Mouse (Mus musculus): ENCODE measurements at regions not wholly inside any gene's neighbourhood (a gene's known extent, or its start where the extent isn't known, plus 50 kb on each side); places are given as distances from the start of the nearest gene placed in this dataset.
A peak's percentile ranks its signal among the peaks of the same experiment; 100 is the strongest.

DNA sequence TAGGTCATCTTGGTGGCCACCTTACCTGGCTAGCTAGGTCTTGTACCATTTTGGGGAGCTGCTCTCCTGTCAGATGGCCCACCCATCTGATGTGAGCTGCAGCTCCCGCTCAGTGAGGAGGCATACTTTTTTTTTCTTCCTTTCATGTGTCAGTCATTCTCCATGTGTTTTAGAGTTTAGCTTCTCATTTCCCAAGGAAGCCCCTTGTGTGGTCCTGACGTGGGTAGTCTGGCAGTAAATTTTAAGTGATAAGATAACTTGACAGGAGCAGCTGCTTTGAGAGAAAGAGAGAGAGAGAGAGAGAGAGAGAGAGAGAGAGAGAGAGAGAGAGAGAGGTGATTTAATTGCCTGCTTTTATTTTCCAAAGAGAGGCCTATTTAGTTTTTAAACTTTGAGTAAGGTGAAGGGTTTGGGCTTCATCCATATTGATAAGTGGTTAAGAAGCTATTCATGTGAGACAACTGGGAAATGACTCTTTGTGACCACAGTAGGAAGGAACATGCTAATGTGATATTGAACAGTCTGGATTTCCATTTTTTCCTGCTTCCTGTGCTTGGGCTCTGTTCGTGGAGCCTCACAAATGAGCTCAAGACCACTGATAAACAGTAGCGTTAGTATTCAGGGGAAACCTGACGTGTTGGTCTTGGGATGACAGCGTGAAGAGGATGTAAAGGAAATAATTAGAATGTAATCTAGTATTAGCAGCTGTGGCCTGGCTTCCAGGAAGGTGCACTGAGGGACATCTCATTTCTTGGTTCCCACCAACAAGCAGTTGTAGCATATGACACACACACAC, 92.1 kb downstream of the Dact1 start:
- Histone ChIP-seq H3K9me3 (replicated peaks) (no peaks in the 10 kb centered on the region), H3K4me3 (no peak overlapping the region), H3K36me3 (no peaks in the 10 kb centered on the region), H3K27ac (replicated peaks) (no peak overlapping the region), H3K27me3 (ENCODE audit: low read depth, poor library complexity, severe bottlenecking) (no peaks in the 10 kb centered on the region), H3K4me1 (peaks cover 24% of the 10 kb centered on the region)
- 59% methylated on average over 6 of the region's 6 CpGs for WGBS
- no peak for DNase-seq (ENCODE audit: low spot score)

GRCm38 (mm10) chr12:71407294-71407693, 97.6 kb downstream of the Dact1 start:
- Histone ChIP-seq H3K27ac (replicated peaks) (no peak overlapping the region), H3K4me1 (peaks cover 13% of the 10 kb centered on the region), H3K27me3 (ENCODE audit: low read depth, poor library complexity, severe bottlenecking) (peaks cover 4% of the 10 kb centered on the region; the same call in 1 of the 2 replicates), H3K4me3 (no peak overlapping the region), H3K9me3 (replicated peaks) (no peaks in the 10 kb centered on the region), H3K36me3 (no peaks in the 10 kb centered on the region)
- WGBS, result 85% methylated on average over 3 of the region's 3 CpGs
- no peak for DNase-seq (ENCODE audit: low spot score)

DNA sequence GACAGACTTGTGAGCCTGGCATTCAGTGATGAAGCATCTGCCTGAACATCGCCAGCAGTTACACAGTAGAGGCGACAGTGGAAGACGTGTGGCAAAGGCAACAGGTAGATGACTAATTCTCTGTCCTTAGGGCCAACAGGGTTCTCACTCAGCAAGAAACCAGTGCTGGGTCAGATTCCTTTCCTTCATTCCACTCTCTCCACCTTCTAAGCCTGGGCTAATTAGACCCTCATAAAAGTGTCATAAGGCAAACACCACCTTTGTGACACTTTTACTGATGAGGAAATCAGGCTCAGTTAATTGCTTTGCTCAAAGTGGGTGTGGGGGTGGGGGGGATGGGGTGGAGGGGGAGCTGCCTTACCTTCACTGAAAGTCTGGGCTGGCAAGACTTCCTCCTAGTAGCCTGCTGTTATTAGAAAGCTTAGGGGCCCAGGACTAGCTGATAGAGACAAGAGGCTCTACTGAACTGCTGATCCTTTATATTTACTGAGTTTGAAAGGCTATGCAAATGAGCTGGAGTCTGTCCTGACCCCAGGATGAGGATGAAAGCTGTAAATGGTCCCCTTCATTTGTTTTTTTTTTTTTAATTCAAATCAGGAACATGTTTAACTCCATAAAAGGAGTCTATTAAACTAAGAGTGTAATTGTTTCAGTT, 98.8 kb downstream of the Dact1 start:
- H3K36me3 ChIP-seq, result no peaks in the 10 kb centered on the region
- H3K9me3 ChIP-seq (replicated peaks), result no peaks in the 10 kb centered on the region
- no peak overlapping the region for H3K27ac ChIP-seq (replicated peaks)
- no peak overlapping the region for H3K4me3 ChIP-seq
- peaks cover 4% of the 10 kb centered on the region; the same call in 1 of the 2 replicates for H3K27me3 ChIP-seq (ENCODE audit: low read depth, poor library complexity, severe bottlenecking)
- 75% methylated on average over 3 of the region's 3 CpGs for WGBS
- peaks cover 22% of the 10 kb centered on the region for H3K4me1 ChIP-seq
- no peak for DNase-seq (ENCODE audit: low spot score)

DNA sequence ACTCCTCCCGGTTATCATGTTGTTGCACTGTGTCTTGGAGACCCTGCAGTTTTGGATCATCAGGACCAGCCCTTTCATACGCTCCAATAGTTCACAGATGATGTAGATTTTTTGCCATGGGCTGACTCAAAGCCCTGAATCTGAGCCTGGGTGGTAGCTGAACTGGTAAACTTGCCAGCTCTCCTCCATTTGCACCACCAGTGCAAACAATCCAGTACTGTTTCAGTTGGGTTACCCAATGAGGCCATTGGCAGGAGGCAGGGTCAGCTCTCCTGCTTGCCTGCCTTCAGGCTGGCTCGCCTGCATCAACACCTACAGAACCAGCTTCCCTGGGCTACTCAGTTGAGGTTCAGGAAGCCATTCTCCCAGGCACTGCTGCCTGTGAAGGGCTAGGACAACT, 102.6 kb downstream of the Dact1 start:
- WGBS, result 83% methylated on average over 3 of the region's 3 CpGs
- no peak for DNase-seq (ENCODE audit: low spot score)
- 0 out of 2 replicates have a peak overlapping the region, but pooled peaks have one; percentile 39 for H3K27ac ChIP-seq (replicated peaks)
- peaks cover 22% of the 10 kb centered on the region for H3K4me1 ChIP-seq
- peaks cover 4% of the 10 kb centered on the region; the same call in 1 of the 2 replicates for H3K27me3 ChIP-seq (ENCODE audit: low read depth, poor library complexity, severe bottlenecking)
- H3K36me3 ChIP-seq, result no peaks in the 10 kb centered on the region
- H3K9me3 ChIP-seq (replicated peaks), result no peaks in the 10 kb centered on the region
- no peak overlapping the region for H3K4me3 ChIP-seq

GRCm38 (mm10) chr12:71416968-71417367, 107.3 kb downstream of the Dact1 start:
- Histone ChIP-seq H3K9me3 (replicated peaks) (no peaks in the 10 kb centered on the region), H3K4me3 (no peak overlapping the region), H3K27ac (replicated peaks) (no peak overlapping the region), H3K36me3 (no peaks in the 10 kb centered on the region), H3K4me1 (peaks cover 10% of the 10 kb centered on the region), H3K27me3 (ENCODE audit: low read depth, poor library complexity, severe bottlenecking) (no peaks in the 10 kb centered on the region)
- 94% methylated on average over 2 of the region's 2 CpGs for WGBS
- DNase-seq (ENCODE audit: low spot score), result no peak

DNA sequence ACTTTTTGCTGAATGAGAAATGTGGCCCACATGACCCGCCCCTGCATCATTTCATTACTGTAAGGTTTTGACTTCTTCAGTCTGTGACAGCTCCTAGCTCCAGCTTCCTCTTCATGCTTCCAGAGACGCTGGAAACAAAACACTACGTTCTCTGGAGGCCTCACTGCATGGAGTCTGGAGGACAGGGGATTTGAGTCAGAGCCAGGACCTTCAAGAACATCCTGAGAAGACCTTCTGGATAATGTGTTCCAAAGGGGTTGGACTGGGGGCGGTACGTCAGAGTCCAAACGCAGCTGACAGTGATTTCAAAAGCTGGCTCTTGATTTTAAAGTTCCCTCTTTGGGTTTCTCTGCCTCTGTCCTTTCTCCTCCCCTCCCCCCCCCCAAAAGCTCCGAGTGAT, 108.5 kb downstream of the Dact1 start:
- H3K4me3 ChIP-seq, result no peak overlapping the region
- no peak overlapping the region for H3K27ac ChIP-seq (replicated peaks)
- no peaks in the 10 kb centered on the region for H3K27me3 ChIP-seq (ENCODE audit: low read depth, poor library complexity, severe bottlenecking)
- no peaks in the 10 kb centered on the region for H3K9me3 ChIP-seq (replicated peaks)
- WGBS, result 77% methylated on average over 7 of the region's 7 CpGs
- DNase-seq (ENCODE audit: low spot score), result no peak
- H3K4me1 ChIP-seq, result peaks cover 6% of the 10 kb centered on the region
- H3K36me3 ChIP-seq, result no peaks in the 10 kb centered on the region

- Histone ChIP-seq H3K4me3 (no peak overlapping the region), H3K36me3 (no peaks in the 10 kb centered on the region), H3K27me3 (ENCODE audit: low read depth, poor library complexity, severe bottlenecking) (no peaks in the 10 kb centered on the region), H3K4me1 (0 out of 2 replicates have a peak, but pooled peaks cover 5% of the 10 kb centered on the region), H3K27ac (replicated peaks) (no peak overlapping the region), H3K9me3 (replicated peaks) (no peaks in the 10 kb centered on the region)
- DNase-seq (ENCODE audit: low spot score), result no peak
- WGBS, result 88% methylated on average over 4 of the region's 4 CpGs
Observed at GRCm38 (mm10) chr12:71419161-71419560, 109.5 kb downstream of the Dact1 start.

- peaks cover 5% of the 10 kb centered on the region; the same call in 1 of the 2 replicates for H3K27me3 ChIP-seq (ENCODE audit: low read depth, poor library complexity, severe bottlenecking)
- H3K4me3 ChIP-seq, result no peak overlapping the region
- no peaks in the 10 kb centered on the region for H3K9me3 ChIP-seq (replicated peaks)
- peaks cover 42% of the 10 kb centered on the region for H3K4me1 ChIP-seq
- H3K36me3 ChIP-seq, result no peaks in the 10 kb centered on the region
- WGBS, result 22% methylated on average over 10 of the region's 10 CpGs
- peak overlapping the region; percentile 38; the same call in 1 of the 2 replicates for H3K27ac ChIP-seq (replicated peaks)
- DNase-seq (ENCODE audit: low spot score), result no peak
Observed at GRCm38 (mm10) chr12:71426023-71426719, 116.5 kb downstream of the Dact1 start.

GRCm38 (mm10) chr12:71427974-71428373, 118.3 kb downstream of the Dact1 start:
- 93% methylated on average over 2 of the region's 2 CpGs for WGBS
- peaks cover 14% of the 10 kb centered on the region for H3K27me3 ChIP-seq (ENCODE audit: low read depth, poor library complexity, severe bottlenecking)
- no peak overlapping the region for H3K4me3 ChIP-seq
- H3K27ac ChIP-seq (replicated peaks), result no peak overlapping the region
- peaks cover 42% of the 10 kb centered on the region for H3K4me1 ChIP-seq
- no peak for DNase-seq (ENCODE audit: low spot score)
- H3K36me3 ChIP-seq, result no peaks in the 10 kb centered on the region
- H3K9me3 ChIP-seq (replicated peaks), result no peaks in the 10 kb centered on the region

DNA sequence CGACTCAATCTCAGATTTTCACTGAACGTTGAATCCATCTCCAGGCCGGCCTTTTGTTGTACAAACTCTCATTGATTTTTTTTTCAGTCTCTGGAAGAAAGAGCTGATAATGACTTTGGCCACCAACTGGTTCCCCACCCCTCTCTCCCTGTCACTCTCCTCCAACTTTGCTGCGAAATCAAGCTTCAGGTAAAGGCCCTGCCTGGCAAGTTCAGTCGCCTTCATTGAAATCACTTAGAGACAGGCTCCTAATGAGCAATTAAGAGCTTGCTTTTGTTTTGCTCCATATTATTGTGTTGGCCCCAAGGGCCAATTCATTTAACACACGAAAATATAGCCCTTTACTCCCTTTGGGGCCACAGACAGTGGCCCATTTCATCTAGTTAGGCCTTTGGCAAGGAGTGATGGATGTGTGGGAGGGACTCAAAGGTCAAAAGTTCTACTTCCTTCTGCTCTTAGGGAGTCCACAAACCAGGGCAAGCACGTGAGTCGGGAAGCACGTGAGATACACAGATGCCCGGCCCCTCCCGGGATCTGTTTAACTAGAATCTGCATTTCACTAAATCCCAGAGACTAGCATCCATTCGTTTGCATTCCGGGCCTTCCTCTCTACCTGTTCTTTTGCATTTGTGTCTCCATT, 120.0 kb downstream of the Dact1 start:
- H3K27me3 ChIP-seq (ENCODE audit: low read depth, poor library complexity, severe bottlenecking), result peaks cover 20% of the 10 kb centered on the region
- H3K36me3 ChIP-seq, result no peaks in the 10 kb centered on the region
- 50% methylated on average over 13 of the region's 13 CpGs for WGBS
- no peaks in the 10 kb centered on the region for H3K9me3 ChIP-seq (replicated peaks)
- H3K27ac ChIP-seq (replicated peaks), result peak overlapping the region; percentile 17; the same call in 1 of the 2 replicates
- H3K4me1 ChIP-seq, result peaks cover 55% of the 10 kb centered on the region
- DNase-seq (ENCODE audit: low spot score), result no peak
- no peak overlapping the region for H3K4me3 ChIP-seq

GRCm38 (mm10) chr12:71430331-71430730, 120.6 kb downstream of the Dact1 start:
- 55% methylated on average over 11 of the region's 11 CpGs for WGBS
- Histone ChIP-seq H3K36me3 (no peaks in the 10 kb centered on the region), H3K4me3 (no peak overlapping the region), H3K4me1 (peaks cover 52% of the 10 kb centered on the region), H3K27ac (replicated peaks) (peak overlapping the region; percentile 17; the same call in 1 of the 2 replicates), H3K9me3 (replicated peaks) (no peaks in the 10 kb centered on the region), H3K27me3 (ENCODE audit: low read depth, poor library complexity, severe bottlenecking) (peaks cover 26% of the 10 kb centered on the region)
- DNase-seq (ENCODE audit: low spot score), result no peak

DNA sequence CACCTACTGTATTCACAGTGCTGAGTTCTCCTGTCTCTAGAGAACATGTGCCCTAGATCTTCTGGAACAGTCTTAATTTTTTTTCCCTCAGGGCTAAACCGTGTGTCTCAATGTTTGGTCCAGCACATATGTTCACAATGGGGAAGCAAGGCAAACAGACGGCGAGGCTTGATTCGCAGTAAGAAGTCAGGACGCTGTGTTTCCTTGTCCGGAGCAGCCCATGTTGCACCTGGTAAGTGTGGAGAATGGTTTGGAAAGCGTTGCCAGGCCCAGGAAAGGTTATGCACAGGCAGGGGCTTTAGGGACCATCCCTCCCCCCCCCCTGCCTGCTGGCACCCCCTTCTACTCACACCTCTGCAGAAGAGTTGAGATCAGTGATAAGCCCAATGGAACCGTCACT, 121.4 kb downstream of the Dact1 start:
- no peaks in the 10 kb centered on the region for H3K36me3 ChIP-seq
- no peaks in the 10 kb centered on the region for H3K9me3 ChIP-seq (replicated peaks)
- no peak overlapping the region for H3K4me3 ChIP-seq
- no peak overlapping the region for H3K27ac ChIP-seq (replicated peaks)
- peaks cover 44% of the 10 kb centered on the region for H3K4me1 ChIP-seq
- WGBS, result 79% methylated on average over 8 of the region's 8 CpGs
- no peak for DNase-seq (ENCODE audit: low spot score)
- H3K27me3 ChIP-seq (ENCODE audit: low read depth, poor library complexity, severe bottlenecking), result peaks cover 32% of the 10 kb centered on the region
